Mouse (Mus musculus): ENCODE measurements around the gene Hcn3.

- TF ChIP-seq CTCF (IDR thresholded peaks at IDR 0.05; ENCODE audit: low read depth): no peak
- TF ChIP-seq EP300 (IDR thresholded peaks at IDR 0.05; ENCODE audit: low read depth): no peak
These were observed 26.9 kb downstream of the Hcn3 start for GRCm38 (mm10) chr3:89133063-89133450.

Measured in heart, postnatal 0 days (tissue).